Mouse (Mus musculus) adrenal gland, adult 8-10 months (tissue): ENCODE results near the gene Thsd7b. TPM values are rescaled to one million over a fixed set of nuclear protein-coding genes. Genes with fewer than 3 reads are reported as not detected.

Source experiments
- DNase-seq: peaks from one replicate; pipeline ENCODE4 v3.0.0; 2022
- total RNA-seq, 4 experiments: library from RNA; stranded (reverse); gene quantifications; 2 replicates each; pipeline ENCODE4 v1.2.4; 2022

Thsd7b gene
- total RNA-seq, 4 experiments from 2014 or later: 1.1 to 2.2 (median 1.7) TPM

GRCm38 (mm10) chr1:129644252-129644861 is 371.3 kb downstream of the Thsd7b start:
- no peak for DNase-seq

DNA sequence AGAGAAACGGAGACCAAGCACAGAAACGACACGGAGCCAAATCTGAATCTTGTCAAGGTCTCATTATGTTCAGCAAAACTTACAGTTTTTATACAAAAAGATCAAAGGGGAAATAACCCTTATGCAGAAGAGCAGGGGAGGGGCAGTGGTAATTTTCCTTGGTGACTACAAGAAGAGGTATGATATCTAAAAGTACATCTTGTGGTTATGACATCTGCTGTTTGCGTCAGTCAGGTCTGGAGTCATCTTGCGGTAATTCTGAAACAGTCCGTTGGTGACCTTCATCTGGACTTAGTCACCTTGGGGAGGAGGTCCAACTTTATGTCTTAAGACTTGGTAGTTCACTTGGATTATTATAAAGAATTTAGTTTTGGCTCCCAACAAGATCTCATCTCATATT is 378.3 kb downstream of the Thsd7b start:
- DNase-seq: peak; percentile 37

DNA sequence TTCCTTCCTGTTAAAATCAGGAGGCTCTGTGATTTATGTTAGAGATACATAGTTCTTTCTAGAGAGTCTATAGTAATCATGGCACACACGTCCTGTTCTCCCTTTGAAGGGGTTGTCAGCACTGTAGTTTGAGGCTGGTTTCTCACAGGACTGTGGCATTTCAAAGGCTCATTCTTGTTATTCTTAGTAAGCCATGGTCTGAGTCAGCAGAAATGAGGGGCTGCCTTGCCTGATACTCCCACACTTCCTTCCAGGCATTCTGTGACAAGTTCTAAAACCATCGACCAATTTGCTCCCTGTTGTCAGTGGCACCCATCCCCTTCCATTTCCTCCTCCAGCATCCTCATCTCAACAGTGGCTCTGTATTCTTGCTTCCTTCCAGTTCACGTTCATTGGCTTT is 384.9 kb downstream of the Thsd7b start:
- DNase-seq: no peak

- DNase-seq: no peak
Observed at GRCm38 (mm10) chr1:129675878-129676277, 402.8 kb downstream of the Thsd7b start.

DNA sequence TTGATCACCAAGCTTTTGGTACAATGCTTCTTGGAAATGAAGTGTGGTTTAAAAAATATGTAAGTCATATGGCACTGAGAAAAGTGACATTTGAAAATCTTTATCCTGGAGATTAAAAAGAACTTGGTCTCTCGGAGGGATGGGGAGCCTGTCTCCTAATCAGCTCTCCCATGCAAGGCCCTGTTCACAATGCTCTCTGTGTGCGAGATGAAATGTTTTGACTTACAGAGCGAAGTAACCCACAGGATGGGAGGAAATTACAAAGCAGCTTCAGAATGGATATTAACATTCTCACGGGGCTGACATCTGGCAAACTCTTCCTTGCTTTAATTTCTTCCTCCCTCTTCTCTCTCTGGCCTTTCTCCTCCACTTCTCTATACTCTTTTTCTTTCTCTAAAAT is 405.7 kb downstream of the Thsd7b start:
- DNase-seq: no peak

DNA sequence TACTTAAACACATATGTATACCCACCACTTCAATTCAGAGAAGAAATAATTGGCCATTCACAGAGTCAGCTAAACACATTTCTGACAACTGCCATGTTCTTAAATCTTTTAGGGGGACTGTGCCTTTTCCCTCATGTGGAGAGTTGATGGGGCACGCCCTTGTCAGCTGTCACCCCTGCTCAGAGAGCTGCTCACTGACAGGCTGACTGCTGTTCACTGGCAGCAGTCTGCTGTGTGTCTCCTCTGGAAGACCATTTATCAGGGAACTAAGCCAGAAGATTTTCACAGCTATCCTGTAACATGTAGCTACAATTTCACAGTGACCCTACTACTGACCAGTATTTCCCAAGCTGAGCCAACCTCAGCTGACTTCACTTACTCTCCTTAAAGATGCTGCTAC is 432.6 kb downstream of the Thsd7b start:
- DNase-seq: no peak

GRCm38 (mm10) chr1:129712706-129713105 is 439.6 kb downstream of the Thsd7b start:
- DNase-seq: no peak

DNA sequence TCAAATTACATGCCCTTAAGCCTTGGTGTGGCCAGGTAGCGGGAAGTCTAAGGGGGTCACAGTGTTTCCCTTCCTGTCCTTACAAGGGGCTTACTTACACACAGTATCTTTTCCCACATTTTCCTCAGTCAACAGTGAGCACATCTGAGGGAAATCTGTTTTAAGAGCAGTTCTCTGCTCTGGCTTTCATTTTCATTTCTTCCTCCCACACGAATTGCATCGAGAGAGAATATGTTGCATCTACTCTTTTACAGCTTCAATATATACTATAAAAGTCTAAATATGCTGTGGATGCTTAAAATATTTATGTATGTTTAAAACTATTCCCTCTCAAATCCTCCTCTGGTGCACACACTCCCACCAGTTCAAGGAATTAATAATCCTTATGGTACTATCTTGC is 440.5 kb downstream of the Thsd7b start:
- no peak for DNase-seq

GRCm38 (mm10) chr1:129719592-129719991 is 446.5 kb downstream of the Thsd7b start:
- no peak for DNase-seq

DNA sequence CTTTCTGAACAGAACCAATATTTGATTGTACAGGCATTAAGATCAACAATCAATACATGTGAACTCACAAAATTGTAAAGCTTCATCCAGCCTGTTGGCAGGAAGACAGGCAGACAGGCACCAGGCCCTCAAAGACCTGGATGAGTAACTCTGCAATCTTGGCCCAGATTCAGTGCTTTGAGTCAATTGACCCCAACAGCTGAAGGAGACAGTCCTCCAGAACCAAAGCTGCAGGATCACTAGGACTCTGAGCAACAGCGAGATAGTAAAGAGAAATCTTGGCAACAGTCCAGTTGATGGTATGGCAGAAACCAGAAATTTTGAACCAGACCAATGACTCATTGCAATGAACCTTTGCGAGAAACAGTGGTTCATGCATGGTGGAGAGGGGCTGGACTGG is 458.9 kb downstream of the Thsd7b start:
- DNase-seq: no peak

- DNase-seq: no peak
Observed at GRCm38 (mm10) chr1:129747595-129747994, 474.5 kb downstream of the Thsd7b start.

DNA sequence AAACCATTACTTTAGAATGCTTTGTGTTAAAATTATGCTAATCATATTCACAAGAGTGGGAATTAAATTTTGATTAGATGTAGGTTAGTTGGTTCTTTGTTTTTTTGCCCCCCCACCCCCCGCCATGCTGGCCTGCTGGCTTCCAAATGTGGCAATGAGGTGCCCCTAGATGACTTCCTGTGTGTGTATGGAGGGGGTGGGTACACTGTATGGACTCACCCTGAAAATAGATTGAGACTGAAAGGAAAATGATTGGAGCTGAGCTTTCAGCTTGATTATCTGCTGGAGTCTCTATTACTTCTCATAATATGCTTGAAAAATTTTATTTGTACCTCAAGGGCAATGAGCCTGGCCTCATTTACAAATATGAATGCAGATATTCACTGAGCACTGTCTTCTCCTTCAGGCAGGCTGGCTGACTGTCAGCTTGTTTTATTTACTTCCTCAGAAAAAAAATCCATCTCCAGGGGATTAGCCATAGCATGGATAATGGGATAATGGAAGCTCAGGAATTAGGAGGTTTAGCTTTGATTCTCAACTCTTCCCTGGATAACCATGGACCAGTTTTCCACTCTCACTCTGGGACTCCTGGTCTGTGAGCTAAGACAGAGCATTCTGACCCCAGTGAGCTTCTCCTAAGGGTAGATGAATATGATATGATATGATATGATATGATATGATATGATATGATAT is 483.6 kb downstream of the Thsd7b start:
- no peak for DNase-seq

- DNase-seq: no peak
Observed at GRCm38 (mm10) chr1:129759003-129759402, 485.9 kb downstream of the Thsd7b start.

DNA sequence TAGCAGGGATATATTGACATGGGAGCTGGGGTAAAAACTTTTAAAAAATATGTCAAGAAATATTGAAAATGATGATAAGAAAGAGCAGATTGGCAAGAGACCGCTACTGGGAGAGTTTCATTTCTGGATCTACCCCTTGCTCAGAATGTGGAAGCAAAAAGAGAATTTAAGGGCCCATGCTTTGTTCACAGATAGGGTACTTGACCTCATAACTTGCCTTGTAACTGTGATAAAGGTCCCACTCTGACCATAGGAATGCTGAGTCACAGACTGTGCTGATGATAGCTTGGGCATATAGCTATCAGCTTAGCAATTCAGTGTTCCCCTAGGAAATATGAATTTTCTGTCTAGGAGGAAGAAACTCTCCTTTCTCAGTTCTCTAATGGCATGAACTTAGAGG is 488.1 kb downstream of the Thsd7b start:
- no peak for DNase-seq

DNA sequence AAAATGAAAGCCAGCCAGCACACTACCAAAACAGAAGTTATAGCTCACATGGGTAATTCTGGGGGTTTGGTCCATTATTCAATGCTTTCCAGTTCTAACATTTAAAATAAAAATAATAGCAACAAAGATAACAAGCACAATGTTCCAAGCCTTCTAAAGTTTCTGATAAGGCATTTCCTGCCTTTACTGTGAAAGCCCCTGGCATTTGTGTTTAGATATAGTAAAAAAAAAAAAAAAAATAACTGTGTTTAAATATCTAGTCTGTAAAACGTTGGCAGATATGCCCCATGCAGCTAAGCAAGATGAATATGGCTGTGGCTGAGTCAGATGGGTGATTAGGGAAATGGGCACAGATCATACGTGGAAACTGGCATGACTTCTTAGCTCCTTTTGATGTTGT is 491.6 kb downstream of the Thsd7b start:
- no peak for DNase-seq

DNA sequence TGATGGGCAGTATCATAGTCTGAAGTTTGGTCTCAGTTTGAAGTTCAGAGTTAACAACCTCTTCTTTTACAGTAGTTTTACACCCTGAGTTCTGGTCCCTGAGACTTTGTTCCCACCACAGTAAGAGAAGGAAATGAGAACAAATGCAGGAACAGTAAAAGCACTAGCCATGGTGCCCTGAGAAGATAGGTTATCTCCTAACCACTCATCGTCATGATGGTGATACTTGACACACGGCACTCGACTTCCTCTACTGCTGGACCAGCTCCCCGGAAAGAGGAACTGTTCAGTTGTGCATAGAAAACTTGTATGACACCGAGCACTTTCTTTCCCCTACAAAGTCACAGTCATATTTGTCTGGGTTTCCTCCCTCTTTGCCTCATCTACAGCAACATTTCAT is 504.0 kb downstream of the Thsd7b start:
- DNase-seq: no peak

DNA sequence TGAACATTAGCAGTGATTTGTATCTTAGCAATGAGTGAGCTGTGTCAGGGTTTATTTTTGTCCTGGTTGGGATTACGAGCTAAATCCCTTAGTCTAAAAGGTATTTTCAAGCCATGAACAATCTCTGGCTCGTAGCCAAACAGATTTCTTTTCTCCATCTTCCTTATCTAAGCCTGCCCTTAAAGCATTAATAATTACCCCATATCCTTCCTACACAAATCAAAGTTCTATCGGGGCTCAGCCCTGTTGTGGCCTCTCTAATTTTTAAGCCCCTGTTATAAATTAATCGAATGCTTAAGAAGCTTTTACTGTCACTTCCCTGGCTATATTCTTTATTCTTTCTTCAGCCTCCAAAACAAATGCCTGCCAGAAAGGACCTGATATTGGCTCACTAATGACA is 506.4 kb downstream of the Thsd7b start:
- DNase-seq: no peak

- no peak for DNase-seq
Observed at GRCm38 (mm10) chr1:129780589-129780988, 507.5 kb downstream of the Thsd7b start.

DNA sequence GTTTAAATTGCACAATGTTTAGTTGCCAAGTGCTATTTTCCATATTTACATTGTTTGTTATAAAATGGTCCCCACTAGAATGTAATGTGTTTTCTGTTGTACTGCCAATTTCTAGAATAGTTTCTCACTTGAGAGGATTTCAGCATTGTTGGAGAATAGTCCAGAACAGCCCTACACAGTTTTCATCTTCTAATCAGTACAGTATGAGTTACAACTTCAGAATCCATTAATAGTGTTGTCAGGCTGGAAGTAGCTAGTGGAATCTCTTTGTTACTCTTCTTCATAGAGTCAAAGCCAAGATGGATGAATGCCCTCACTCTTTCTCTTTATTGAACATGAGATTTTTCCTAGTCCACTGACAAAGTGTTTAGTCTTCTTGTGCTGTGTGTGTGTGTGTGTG is 525.4 kb downstream of the Thsd7b start:
- no peak for DNase-seq

GRCm38 (mm10) chr1:129826927-129827326 is 553.8 kb downstream of the Thsd7b start:
- no peak for DNase-seq

DNA sequence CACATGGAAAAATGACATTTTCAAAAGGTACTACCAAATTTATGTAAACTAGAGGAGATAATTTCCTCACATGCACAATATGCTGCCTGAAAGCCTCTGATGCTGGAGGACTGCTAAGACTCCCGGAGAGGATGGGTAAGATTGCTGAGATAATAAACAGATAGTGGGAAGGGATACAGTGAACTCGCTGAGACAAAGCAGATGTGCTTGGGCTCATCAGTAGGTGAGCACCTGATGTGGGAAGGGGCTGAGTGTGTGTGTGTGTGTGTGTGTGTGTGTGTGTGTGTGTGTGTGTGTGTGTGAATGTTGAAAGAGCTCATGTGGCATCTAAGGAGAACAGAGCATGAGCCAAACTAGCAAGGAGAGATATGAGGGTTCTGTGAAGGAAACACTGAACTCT is 564.2 kb downstream of the Thsd7b start:
- no peak for DNase-seq

- DNase-seq: no peak
Observed at GRCm38 (mm10) chr1:129837776-129838175, 564.7 kb downstream of the Thsd7b start.

- no peak for DNase-seq
Observed at GRCm38 (mm10) chr1:129838486-129838885, 565.4 kb downstream of the Thsd7b start.

- no peak for DNase-seq
Observed at GRCm38 (mm10) chr1:129843416-129843815, 570.3 kb downstream of the Thsd7b start.
